Mouse (Mus musculus) cerebellum, adult (tissue): Measurements from ENCODE around the gene Zfr2.
"Not testable (repeated sequence)": the region's sequence is repeated elsewhere in the genome, so short reads cannot be mapped to it uniquely, and the experiment has no call there.

Source experiments
- ATAC-seq: cut with Nextera tagmentation; 2 replicates; pipeline ENCODE4 v1.9.2; 2017; ENCODE audit warnings: mild to moderate bottlenecking, moderate library complexity, mixed read lengths; ENCODE audit not compliant: insufficient number of reproducible peaks, low FRiP score, low TSS enrichment

The Zfr2 gene

GRCm38 (mm10) chr10:81201807-81202758 lies 30.9 kb upstream of the Zfr2 start, which contains the start of gene Nmrk2:
TSS of gene Nmrk2 (minus strand) at chr10:81202051.
- no peak for ATAC-seq

- no peak for ATAC-seq
Observed at GRCm38 (mm10) chr10:81202978-81203720, 29.8 kb upstream of the Zfr2 start.

GRCm38 (mm10) chr10:81204137-81204536 lies 28.8 kb upstream of the Zfr2 start:
- no peak for ATAC-seq

GRCm38 (mm10) chr10:81210154-81210553 lies 22.8 kb upstream of the Zfr2 start:
- ATAC-seq = no peak

- ATAC-seq = no peak
Observed at GRCm38 (mm10) chr10:81216260-81216659, 16.7 kb upstream of the Zfr2 start.

GRCm38 (mm10) chr10:81216810-81217209 lies 16.1 kb upstream of the Zfr2 start:
- no peak; the same call in 1 of the 2 replicates for ATAC-seq

- ATAC-seq = not testable (repeated sequence)
Observed at GRCm38 (mm10) chr10:81217267-81217666, 15.7 kb upstream of the Zfr2 start.

GRCm38 (mm10) chr10:81217964-81218363 lies 15.0 kb upstream of the Zfr2 start:
- ATAC-seq = peak; percentile 56; the same call in 1 of the 2 replicates

GRCm38 (mm10) chr10:81221402-81222015 lies 11.4 kb upstream of the Zfr2 start:
- ATAC-seq = no peak

GRCm38 (mm10) chr10:81223731-81224130 lies 9.2 kb upstream of the Zfr2 start:
- ATAC-seq = not testable (repeated sequence)

GRCm38 (mm10) chr10:81229735-81230437 lies 3.1 kb upstream of the Zfr2 start:
- ATAC-seq = no peak

GRCm38 (mm10) chr10:81230438-81231332 lies 2.3 kb upstream of the Zfr2 start, which contains the start of gene Atcay:
TSS of gene Atcay (minus strand) at chr10:81230833.
- peak; percentile 83 for ATAC-seq

- no peak for ATAC-seq
Observed at GRCm38 (mm10) chr10:81231436-81231835, 1.5 kb upstream of the Zfr2 start.

- ATAC-seq = no peak
Observed at GRCm38 (mm10) chr10:81233226-81233585, 251 bp downstream of the Zfr2 start.

GRCm38 (mm10) chr10:81234206-81234605 lies 1.3 kb downstream of the Zfr2 start:
- no peak for ATAC-seq

- no peak for ATAC-seq
Observed at GRCm38 (mm10) chr10:81236471-81237268, 3.7 kb downstream of the Zfr2 start.

- ATAC-seq = no peak
Observed at GRCm38 (mm10) chr10:81238618-81239017, 5.7 kb downstream of the Zfr2 start.

GRCm38 (mm10) chr10:81240876-81241275 lies 7.9 kb downstream of the Zfr2 start:
- no peak for ATAC-seq
